Mouse (Mus musculus): ENCODE data around the gene Zfp941. TPM values are rescaled to one million over a fixed set of nuclear protein-coding genes. Genes with fewer than 3 reads are reported as not detected.

The Zfp941 gene
- polyA plus RNA-seq, 1 experiment from 2014 or later: 3.6 TPM

- 97% methylated on average over 4 of the region's 4 CpGs for WGBS
- H3K4me1 ChIP-seq: peaks cover 15% of the 10 kb centered on the region
- H3K36me3 ChIP-seq (replicated peaks): peaks cover 37% of the 10 kb centered on the region
- DNase-seq (ENCODE audit: low spot score): no peak
- H3K4me3 ChIP-seq: no peak overlapping the region
- no peak overlapping the region for H3K27ac ChIP-seq (replicated peaks)
- no peaks in the 10 kb centered on the region for H3K9me3 ChIP-seq
- no peaks in the 10 kb centered on the region for H3K27me3 ChIP-seq (replicated peaks; ENCODE audit: low read depth, poor library complexity, severe bottlenecking)
Observed at GRCm38 (mm10) chr7:140851916-140852315, 29.9 kb upstream of the Zfp941 start.

- Histone ChIP-seq H3K27me3 (replicated peaks; ENCODE audit: low read depth, poor library complexity, severe bottlenecking) (peaks cover 10% of the 10 kb centered on the region; the same call in 1 of the 2 replicates), H3K36me3 (replicated peaks) (peaks cover 24% of the 10 kb centered on the region), H3K27ac (replicated peaks) (no peak overlapping the region), H3K4me3 (no peak overlapping the region), H3K4me1 (peaks cover 10% of the 10 kb centered on the region), H3K9me3 (no peaks in the 10 kb centered on the region)
- DNase-seq (ENCODE audit: low spot score): no peak
- WGBS: 94% methylated on average over 10 of the region's 10 CpGs
Observed at GRCm38 (mm10) chr7:140848591-140848990, 26.6 kb upstream of the Zfp941 start.

- peaks cover 16% of the 10 kb centered on the region; the same call in 1 of the 2 replicates for H3K27me3 ChIP-seq (replicated peaks; ENCODE audit: low read depth, poor library complexity, severe bottlenecking)
- no peak within 1 kb of the TSS for H3K4me3 ChIP-seq
- peaks cover 10% of the 10 kb centered on the region for H3K4me1 ChIP-seq
- 72% methylated on average over 11 of the region's 11 CpGs for WGBS
- no peak for DNase-seq (ENCODE audit: low spot score)
- H3K9me3 ChIP-seq: no peaks in the 10 kb centered on the region
- peaks cover 17% of the 10 kb centered on the region for H3K36me3 ChIP-seq (replicated peaks)
- H3K27ac ChIP-seq (replicated peaks): no peak within 1 kb of the TSS
Observed at GRCm38 (mm10) chr7:140847755-140848580, 26.0 kb upstream of the Zfp941 start, which contains the start of gene Odf3. TSS of gene Odf3 (plus strand) at chr7:140847805.

GRCm38 (mm10) chr7:140846676-140847075 is 24.7 kb upstream of the Zfp941 start:
- Histone ChIP-seq H3K4me1 (peaks cover 10% of the 10 kb centered on the region), H3K4me3 (no peak overlapping the region), H3K27ac (replicated peaks) (no peak overlapping the region), H3K36me3 (replicated peaks) (peaks cover 4% of the 10 kb centered on the region), H3K9me3 (no peaks in the 10 kb centered on the region), H3K27me3 (replicated peaks; ENCODE audit: low read depth, poor library complexity, severe bottlenecking) (peaks cover 28% of the 10 kb centered on the region)
- WGBS: 85% methylated on average over 10 of the region's 10 CpGs
- DNase-seq (ENCODE audit: low spot score): no peak

- no peaks in the 10 kb centered on the region for H3K36me3 ChIP-seq (replicated peaks)
- peaks cover 38% of the 10 kb centered on the region for H3K27me3 ChIP-seq (replicated peaks; ENCODE audit: low read depth, poor library complexity, severe bottlenecking)
- H3K4me3 ChIP-seq: no peak overlapping the region
- peaks cover 10% of the 10 kb centered on the region for H3K4me1 ChIP-seq
- no peak overlapping the region for H3K27ac ChIP-seq (replicated peaks)
- no peak for DNase-seq (ENCODE audit: low spot score)
- no peaks in the 10 kb centered on the region for H3K9me3 ChIP-seq
- WGBS: 54% methylated on average over 4 of the region's 4 CpGs
Observed at GRCm38 (mm10) chr7:140845683-140846082, 23.7 kb upstream of the Zfp941 start.

- H3K27ac ChIP-seq (replicated peaks): no peak within 1 kb of the TSS
- WGBS: 34% methylated on average over 14 of the region's 14 CpGs
- H3K4me1 ChIP-seq: peaks cover 10% of the 10 kb centered on the region
- H3K36me3 ChIP-seq (replicated peaks): no peaks in the 10 kb centered on the region
- H3K9me3 ChIP-seq: no peaks in the 10 kb centered on the region
- peak; percentile 90 for DNase-seq (ENCODE audit: low spot score)
- peaks cover 44% of the 10 kb centered on the region for H3K27me3 ChIP-seq (replicated peaks; ENCODE audit: low read depth, poor library complexity, severe bottlenecking)
- no peak within 1 kb of the TSS for H3K4me3 ChIP-seq
Observed at GRCm38 (mm10) chr7:140844905-140845665, 23.1 kb upstream of the Zfp941 start, which contains the start of gene Scgb1c1. TSS of gene Scgb1c1 (plus strand) at chr7:140845547.

GRCm38 (mm10) chr7:140843806-140844205 is 21.8 kb upstream of the Zfp941 start:
- DNase-seq (ENCODE audit: low spot score): no peak
- Histone ChIP-seq H3K9me3 (no peaks in the 10 kb centered on the region), H3K36me3 (replicated peaks) (no peaks in the 10 kb centered on the region), H3K4me1 (peaks cover 10% of the 10 kb centered on the region), H3K27ac (replicated peaks) (no peak overlapping the region), H3K27me3 (replicated peaks; ENCODE audit: low read depth, poor library complexity, severe bottlenecking) (peaks cover 53% of the 10 kb centered on the region), H3K4me3 (no peak overlapping the region)
- 78% methylated on average over 7 of the region's 7 CpGs for WGBS

GRCm38 (mm10) chr7:140840750-140841735 is 19.1 kb upstream of the Zfp941 start:
- WGBS: 37% methylated on average over 19 of the region's 19 CpGs
- Histone ChIP-seq H3K4me1 (peaks cover 10% of the 10 kb centered on the region), H3K4me3 (no peak overlapping the region), H3K27ac (replicated peaks) (no peak overlapping the region), H3K36me3 (replicated peaks) (no peaks in the 10 kb centered on the region), H3K9me3 (no peaks in the 10 kb centered on the region), H3K27me3 (replicated peaks; ENCODE audit: low read depth, poor library complexity, severe bottlenecking) (peaks cover 53% of the 10 kb centered on the region)
- no peak for DNase-seq (ENCODE audit: low spot score)

- no peak for DNase-seq (ENCODE audit: low spot score)
- Histone ChIP-seq H3K27me3 (replicated peaks; ENCODE audit: low read depth, poor library complexity, severe bottlenecking) (peaks cover 48% of the 10 kb centered on the region), H3K9me3 (no peaks in the 10 kb centered on the region), H3K4me3 (no peak overlapping the region), H3K27ac (replicated peaks) (no peak overlapping the region), H3K4me1 (peaks cover 9% of the 10 kb centered on the region; the same call in 1 of the 2 replicates), H3K36me3 (replicated peaks) (no peaks in the 10 kb centered on the region)
- 65% methylated on average over 5 of the region's 5 CpGs for WGBS
Observed at GRCm38 (mm10) chr7:140839556-140839955, 17.6 kb upstream of the Zfp941 start.

GRCm38 (mm10) chr7:140836243-140837115 is 14.5 kb upstream of the Zfp941 start:
- H3K4me3 ChIP-seq: no peak overlapping the region
- no peak for DNase-seq (ENCODE audit: low spot score)
- H3K27ac ChIP-seq (replicated peaks): no peak overlapping the region
- no peaks in the 10 kb centered on the region for H3K9me3 ChIP-seq
- WGBS: 85% methylated on average over 9 of the region's 9 CpGs
- H3K4me1 ChIP-seq: peaks cover 9% of the 10 kb centered on the region; the same call in 1 of the 2 replicates
- peaks cover 23% of the 10 kb centered on the region for H3K27me3 ChIP-seq (replicated peaks; ENCODE audit: low read depth, poor library complexity, severe bottlenecking)
- no peaks in the 10 kb centered on the region for H3K36me3 ChIP-seq (replicated peaks)

GRCm38 (mm10) chr7:140835758-140836087 is 13.7 kb upstream of the Zfp941 start:
- Histone ChIP-seq H3K4me1 (peaks cover 9% of the 10 kb centered on the region; the same call in 1 of the 2 replicates), H3K36me3 (replicated peaks) (no peaks in the 10 kb centered on the region), H3K27ac (replicated peaks) (no peak overlapping the region), H3K4me3 (no peak overlapping the region), H3K9me3 (no peaks in the 10 kb centered on the region), H3K27me3 (replicated peaks; ENCODE audit: low read depth, poor library complexity, severe bottlenecking) (peaks cover 15% of the 10 kb centered on the region)
- 77% methylated on average over 2 of the region's 2 CpGs for WGBS
- no peak for DNase-seq (ENCODE audit: low spot score)

Measured in embryonic facial prominence, embryonic 10.5 days (tissue).